Mouse (Mus musculus) bone marrow, adult 2 months (tissue): Measurements from ENCODE around the gene Mrfap1.

Experiments
- CTCF ChIP-seq: fragments of 200-500 bp; IDR thresholded peaks from 2 replicates; pipeline ENCODE4 v1.5.1; 2011; ENCODE audit warnings: low read length, control low read depth; ENCODE audit not compliant: control insufficient read depth, insufficient read depth
- POLR2A ChIP-seq: fragments of 200-500 bp; IDR thresholded peaks from 2 replicates; pipeline ENCODE4 v1.6.1; 2011; ENCODE audit warnings: low read depth, mild to moderate bottlenecking, control low read depth, low read length, borderline replicate concordance; ENCODE audit not compliant: control insufficient read depth

GRCm38 (mm10) chr5:36819742-36820141 lies 23.2 kb upstream of the Mrfap1 start:
- TF ChIP-seq CTCF (no peak), POLR2A (no peak)
